Mouse (Mus musculus): ENCODE measurements around the gene Tbc1d8b. TPM values are rescaled to one million over a fixed set of nuclear protein-coding genes. Genes with fewer than 3 reads are reported as not detected.

Gene Tbc1d8b
- polyA plus RNA-seq, 1 experiment from 2014 or later = 2.8 TPM

Other genes with a start within 250 kb of the Tbc1d8b start
- gene D330045A20Rik, start 204.6 kb upstream of the Tbc1d8b start, polyA plus RNA-seq (2014; fragmentation: Nextera tagmentation; extraction: Ambion mirVana) = 1.5 and 1.6 TPM in 2 replicates
- 8.1 and 9.1 TPM in 2 replicates for gene Rnf128, start 121.7 kb upstream of the Tbc1d8b start, polyA plus RNA-seq (2014; fragmentation: Nextera tagmentation; extraction: Ambion mirVana)
- 0.31 and 0.45 TPM in 2 replicates for gene Gm15013, start 29.5 kb downstream of the Tbc1d8b start, polyA plus RNA-seq (2014; fragmentation: Nextera tagmentation; extraction: Ambion mirVana)
- gene Ripply1, start 97.4 kb downstream of the Tbc1d8b start, polyA plus RNA-seq (2014; fragmentation: Nextera tagmentation; extraction: Ambion mirVana) = 0.52 and 0.79 TPM in 2 replicates
- gene Cldn2, start 115.8 kb downstream of the Tbc1d8b start, polyA plus RNA-seq (2014; fragmentation: Nextera tagmentation; extraction: Ambion mirVana) = 0.58 and 1.2 TPM in 2 replicates
- gene Morc4, start 186.7 kb downstream of the Tbc1d8b start, polyA plus RNA-seq (2014; fragmentation: Nextera tagmentation; extraction: Ambion mirVana) = 25.3 and 28.8 TPM in 2 replicates